In the genomic region with DNA sequence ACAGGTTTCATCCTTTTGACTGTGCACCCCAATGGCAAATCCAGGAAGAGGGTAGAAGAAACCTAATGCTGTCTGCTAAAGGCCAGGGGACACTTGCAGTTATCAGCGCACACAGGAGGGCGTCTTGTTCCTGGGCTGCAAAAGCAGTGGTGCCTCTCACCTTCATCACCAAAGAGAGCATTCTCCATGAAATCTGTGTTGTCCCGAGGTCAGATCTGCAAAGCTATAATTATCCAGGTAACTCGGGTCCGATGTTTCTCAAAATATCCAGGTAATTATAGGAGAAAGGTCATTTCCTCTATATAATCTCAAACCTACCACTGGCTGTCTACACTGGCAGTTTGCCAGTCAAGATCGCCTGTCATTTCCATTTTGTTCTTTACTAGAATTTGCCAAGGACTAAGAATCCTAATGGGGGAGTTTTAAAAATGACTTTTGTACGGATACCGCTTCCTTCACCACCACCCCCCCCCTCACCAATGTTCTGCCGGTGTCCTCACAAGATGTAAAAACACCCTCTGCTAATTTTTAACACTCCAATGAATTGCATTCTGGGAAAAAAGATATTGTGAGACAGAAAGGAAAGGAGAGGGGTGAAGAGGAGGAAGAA, we compare ENCODE assay signal across 8 mouse cellular contexts.
DNase-seq lines count a peak whose midpoint lies in the region; ATAC-seq and TF ChIP-seq lines count a peak whose summit lies in the region.

No protein-coding gene starts in this region.

- no peak overlapping the region for H3K27ac ChIP-seq in liver, adult 2 months (replicated peaks; ENCODE audit: insufficient read depth, low read depth, low read length)
- peak overlapping the region; percentile 76; the same call in 1 of the 2 replicates for H3K27ac ChIP-seq in embryonic facial prominence, embryonic 11.5 days (replicated peaks; ENCODE audit: low read depth, low read length)
- H3K27ac ChIP-seq in intestine, embryonic 16.5 days (ENCODE audit: low read length) = peak overlapping the region; percentile 80
- H3K27ac ChIP-seq in olfactory bulb, adult 2 months (ENCODE audit: insufficient read depth, low read depth, low read length) = peak overlapping the region; percentile 99

- H3K4me2 ChIP-seq in embryonic facial prominence, embryonic 11.5 days (ENCODE audit: low read depth, low read length) = peak overlapping the region; percentile 51
- peak overlapping the region; percentile 88 for H3K4me2 ChIP-seq in intestine, embryonic 16.5 days (ENCODE audit: low read depth, low read length)

- no peak for ATAC-seq in embryonic facial prominence, embryonic 11.5 days (replicated peaks; ENCODE audit: insufficient number of reproducible peaks, low FRiP score, low TSS enrichment, low read depth)
- peak; percentile 55 for ATAC-seq in intestine, embryonic 16.5 days

- WGBS in liver, adult 2 months = 29% methylated on average over 9 of the region's 9 CpGs
- 34% methylated on average over 9 of the region's 9 CpGs for WGBS in embryonic facial prominence, embryonic 11.5 days
- WGBS in intestine, embryonic 16.5 days = 33% methylated on average over 9 of the region's 9 CpGs
- 26% methylated on average over 9 of the region's 9 CpGs for WGBS in olfactory bulb, adult 2 months

- no peaks in the 10 kb centered on the region for H3K79me2 ChIP-seq in liver, adult 2 months (ENCODE audit: control insufficient read depth, insufficient read depth, low read length)

- H3K4me1 ChIP-seq in liver, adult 2 months (ENCODE audit: control insufficient read depth, insufficient read depth, low read length) = peaks cover 13% of the 10 kb centered on the region
- peaks cover 5% of the 10 kb centered on the region; the same call in 1 of the 2 replicates for H3K4me1 ChIP-seq in embryonic facial prominence, embryonic 11.5 days (ENCODE audit: control insufficient read depth, insufficient read depth, low read length)
- peaks cover 20% of the 10 kb centered on the region for H3K4me1 ChIP-seq in intestine, embryonic 16.5 days (ENCODE audit: control insufficient read depth, insufficient read depth, low read length)
- H3K4me1 ChIP-seq in olfactory bulb, adult 2 months (ENCODE audit: control insufficient read depth, insufficient read depth, low read length) = peaks cover 27% of the 10 kb centered on the region

- H3K4me3 ChIP-seq in liver, adult 2 months (ENCODE audit: insufficient read depth, low read depth, low read length) = peak overlapping the region; percentile 65; the same call in 1 of the 2 replicates
- peak overlapping the region; percentile 30; the same call in 1 of the 2 replicates for H3K4me3 ChIP-seq in embryonic facial prominence, embryonic 11.5 days (ENCODE audit: low read depth, low read length)
- H3K4me3 ChIP-seq in intestine, embryonic 16.5 days (ENCODE audit: low read length) = peak overlapping the region; percentile 57
- peak overlapping the region; percentile 50 for H3K4me3 ChIP-seq in olfactory bulb, adult 2 months (ENCODE audit: insufficient read depth, low read depth, low read length)

- no peak for TF ChIP-seq POLR2A in liver, adult 2 months (IDR thresholded peaks at IDR 0.05; ENCODE audit: extremely low read depth, insufficient read depth, low read length)
- no peak for TF ChIP-seq POLR2A in olfactory bulb, adult 2 months (IDR thresholded peaks at IDR 0.05; ENCODE audit: insufficient read depth, low read depth, low read length)

- H3K9ac ChIP-seq in liver, adult 2 months (ENCODE audit: low read depth, low read length) = no peak overlapping the region; the same call in 1 of the 2 replicates
- peak overlapping the region; percentile 51 for H3K9ac ChIP-seq in embryonic facial prominence, embryonic 11.5 days (replicated peaks; ENCODE audit: low read length)
- H3K9ac ChIP-seq in intestine, embryonic 16.5 days (ENCODE audit: low read depth, low read length) = peak overlapping the region; percentile 56; the same call in 1 of the 2 replicates

- no peaks in the 10 kb centered on the region for H3K27me3 ChIP-seq in liver, adult 2 months (ENCODE audit: control insufficient read depth, insufficient read depth, low read length)
- H3K27me3 ChIP-seq in embryonic facial prominence, embryonic 11.5 days (ENCODE audit: control insufficient read depth, insufficient read depth, low read length) = no peaks in the 10 kb centered on the region
- no peaks in the 10 kb centered on the region for H3K27me3 ChIP-seq in intestine, embryonic 16.5 days (replicated peaks; ENCODE audit: control insufficient read depth, insufficient read depth, low read length)

- TF ChIP-seq CTCF in liver, adult 2 months (IDR thresholded peaks at IDR 0.05; ENCODE audit: low read depth, low read length) = no peak
- no peak for TF ChIP-seq CTCF in olfactory bulb, adult 2 months (IDR thresholded peaks at IDR 0.05; ENCODE audit: insufficient read depth, low read depth, low read length)

- H3K36me3 ChIP-seq in liver, adult 2 months (ENCODE audit: control insufficient read depth, insufficient read depth, low read length) = no peaks in the 10 kb centered on the region
- H3K36me3 ChIP-seq in embryonic facial prominence, embryonic 11.5 days (replicated peaks; ENCODE audit: control insufficient read depth, insufficient read depth, low read depth, low read length) = no peaks in the 10 kb centered on the region
- H3K36me3 ChIP-seq in intestine, embryonic 16.5 days (ENCODE audit: control insufficient read depth, insufficient read depth, low read length) = no peaks in the 10 kb centered on the region

- H3K9me3 ChIP-seq in embryonic facial prominence, embryonic 11.5 days (replicated peaks; ENCODE audit: control insufficient read depth, low read length) = no peaks in the 10 kb centered on the region
- H3K9me3 ChIP-seq in intestine, embryonic 16.5 days (ENCODE audit: control insufficient read depth, low read length) = no peaks in the 10 kb centered on the region

- no peak for DNase-seq in liver, adult 2 months (ENCODE audit: extremely low read depth, low read depth, low spot score)
- DNase-seq in liver = no peak
- peak; percentile 31 for DNase-seq in embryonic facial prominence, embryonic 11.5 days (ENCODE audit: low spot score)
- DNase-seq in frontal cortex, postnatal 25 days (ENCODE audit: low spot score in 2 of 2) = no peak
- DNase-seq in right cerebral cortex, postnatal 25 days = no peak
- DNase-seq in T-cell, adult 2 months (ENCODE audit: low spot score) = no peak
